Mouse (Mus musculus) intestine, embryonic 14.5 days (tissue): ENCODE measurements around the gene Kbtbd8. TPM values are rescaled to one million over a fixed set of nuclear protein-coding genes. Genes with fewer than 3 reads are reported as not detected.

Source experiments
- ATAC-seq: fragments of 200-750 bp; cut with Nextera tagmentation; replicated peaks from 2 replicates; pipeline ENCODE4 v1.8.0; 2017; ENCODE audit warnings: low read depth, moderate number of reproducible peaks, moderate TSS enrichment, moderate library complexity; ENCODE audit not compliant: low FRiP score, low TSS enrichment
- DNase-seq: peaks from one replicate; pipeline ENCODE4 v3.0.0-alpha.2; 2018; ENCODE audit warnings: low spot score
- H3K27ac ChIP-seq: fragments of 300-500 bp; sonication (generic); 2 replicates; pipeline ENCODE4 v1.5.1; 2014; ENCODE audit warnings: low read depth, mild to moderate bottlenecking, control low read depth
- H3K27me3 ChIP-seq: fragments of 300-500 bp; sonication (generic); replicated peaks from 2 replicates; pipeline ENCODE4 v1.6.1; 2014; ENCODE audit warnings: low read length, control low read depth; ENCODE audit not compliant: control insufficient read depth, insufficient read depth
- H3K36me3 ChIP-seq: fragments of 300-500 bp; sonication (generic); 2 replicates; pipeline ENCODE4 v1.6.1; 2014; ENCODE audit warnings: low read length, control low read depth; ENCODE audit not compliant: control insufficient read depth, insufficient read depth
- H3K4me1 ChIP-seq: fragments of 300-500 bp; sonication (generic); replicated peaks from 2 replicates; pipeline ENCODE4 v1.6.1; 2014; ENCODE audit warnings: low read length, control low read depth, mixed read lengths; ENCODE audit not compliant: control insufficient read depth, insufficient read depth
- H3K4me2 ChIP-seq: fragments of 300-500 bp; sonication (generic); 2 replicates; pipeline ENCODE4 v1.6.1; 2014; ENCODE audit warnings: low read length
- H3K4me3 ChIP-seq: fragments of 300-500 bp; sonication (generic); 2 replicates; pipeline ENCODE4 v1.5.1; 2014; ENCODE audit warnings: low read depth, low read length, control low read depth, mixed read lengths
- H3K9ac ChIP-seq: fragments of 300-500 bp; sonication (generic); 2 replicates; pipeline ENCODE4 v1.6.1; 2014; ENCODE audit warnings: mild to moderate bottlenecking, low read length
- H3K9me3 ChIP-seq: fragments of 300-500 bp; sonication (generic); 2 replicates; pipeline ENCODE4 v1.6.1; 2016; ENCODE audit warnings: low read length, control low read depth; ENCODE audit not compliant: control insufficient read depth
- WGBS: fragments of 180-500 bp; shearing (Covaris S2); extraction: QIAGEN DNeasy Blood & Tissue Kit; methylation state at CpG from one replicate; pipeline ENCODE4 v1.1.7; 2014; 5-methylcytosine and 5-hydroxymethylcytosine counted together
- polyA plus RNA-seq: library from polyadenylated mRNA; unstranded; fragments of >200 nt; fragmentation: Nextera tagmentation; extraction: Ambion mirVana; gene quantifications from 2 replicates; pipeline ENCODE4 v1.2.1, GENCODE M21; 2014

Gene Kbtbd8
- polyA plus RNA-seq, 1 experiment from 2014 or later: 5.7 TPM

DNA sequence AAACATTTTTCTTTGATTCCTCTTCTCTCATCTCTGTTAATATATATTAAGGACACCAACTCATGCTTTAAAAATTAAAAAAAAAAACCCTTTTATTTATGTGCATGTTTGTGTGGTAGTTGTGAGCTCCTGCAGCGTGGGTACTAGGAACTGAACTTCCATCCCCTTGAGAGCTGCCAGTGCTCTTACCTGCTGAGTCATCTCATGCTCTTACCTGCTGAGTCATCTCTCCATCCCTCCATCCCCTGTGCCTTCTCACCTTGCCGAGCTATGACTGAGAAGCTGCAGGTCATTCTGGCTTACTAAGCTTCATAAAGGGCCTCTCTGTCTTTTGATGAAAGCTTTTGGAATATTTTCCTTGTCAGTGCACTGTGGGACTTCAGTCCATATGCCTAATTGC, 34.5 kb downstream of the Kbtbd8 start:
- no peaks in the 10 kb centered on the region for H3K9me3 ChIP-seq
- no peak overlapping the region for H3K27ac ChIP-seq
- no peaks in the 10 kb centered on the region for H3K27me3 ChIP-seq
- H3K4me3 ChIP-seq: no peak overlapping the region
- no peak for ATAC-seq
- no peaks in the 10 kb centered on the region for H3K4me1 ChIP-seq
- DNase-seq: no peak
- no peak overlapping the region for H3K4me2 ChIP-seq
- WGBS: 72% methylated on average over 2 of the region's 2 CpGs
- no peaks in the 10 kb centered on the region for H3K36me3 ChIP-seq
- no peak overlapping the region for H3K9ac ChIP-seq

DNA sequence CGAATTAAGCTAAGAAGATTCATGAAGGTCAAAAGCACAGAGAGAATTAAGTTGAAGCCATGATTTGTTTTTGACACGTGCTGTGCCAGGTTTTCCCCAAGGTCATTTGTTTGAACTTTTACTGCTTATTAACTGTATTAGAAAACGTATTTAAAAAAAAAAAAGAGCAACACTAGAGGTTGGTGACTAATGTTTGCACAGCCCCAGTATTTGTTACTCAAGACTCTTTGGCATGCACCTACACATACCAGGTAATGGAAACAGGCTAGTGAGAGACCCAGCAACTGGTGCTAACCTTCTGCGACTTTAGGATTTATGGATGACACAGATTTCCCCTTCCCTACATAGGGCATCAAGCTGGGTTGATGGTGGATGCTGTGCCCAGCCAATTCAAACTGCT, 46.9 kb downstream of the Kbtbd8 start:
- no peak overlapping the region for H3K9ac ChIP-seq
- no peaks in the 10 kb centered on the region; the same call in 1 of the 2 replicates for H3K4me1 ChIP-seq
- H3K4me2 ChIP-seq: no peak overlapping the region
- no peaks in the 10 kb centered on the region for H3K36me3 ChIP-seq
- ATAC-seq (no peak), DNase-seq (no peak)
- no peak overlapping the region for H3K4me3 ChIP-seq
- 39% methylated on average over 4 of the region's 4 CpGs for WGBS
- no peaks in the 10 kb centered on the region for H3K9me3 ChIP-seq
- H3K27ac ChIP-seq: no peak overlapping the region
- H3K27me3 ChIP-seq: no peaks in the 10 kb centered on the region

DNA sequence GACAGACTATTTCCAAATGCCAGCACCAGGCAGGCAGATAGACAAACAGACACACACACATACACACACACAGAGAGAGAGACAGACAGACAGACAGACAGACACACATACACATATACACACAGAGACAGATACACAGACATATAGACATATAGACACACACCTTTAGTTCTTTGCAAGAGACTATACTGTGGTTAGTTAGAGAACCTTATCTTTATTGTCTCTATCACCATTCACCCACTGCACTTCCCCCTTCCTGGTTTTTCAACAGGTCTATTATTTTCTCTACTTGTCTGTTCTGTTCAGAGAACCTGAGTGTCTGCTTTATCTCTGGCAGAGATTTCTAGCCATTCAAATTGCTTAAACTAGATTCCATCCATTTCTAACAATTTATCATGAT, 48.6 kb downstream of the Kbtbd8 start:
- peaks cover 3% of the 10 kb centered on the region; the same call in 1 of the 2 replicates for H3K4me1 ChIP-seq
- H3K4me2 ChIP-seq: no peak overlapping the region
- no peaks in the 10 kb centered on the region for H3K9me3 ChIP-seq
- H3K9ac ChIP-seq: no peak overlapping the region
- H3K27me3 ChIP-seq: no peaks in the 10 kb centered on the region
- DNase-seq (no peak), ATAC-seq (no peak)
- no peaks in the 10 kb centered on the region for H3K36me3 ChIP-seq
- H3K27ac ChIP-seq: no peak overlapping the region
- H3K4me3 ChIP-seq: no peak overlapping the region

DNA sequence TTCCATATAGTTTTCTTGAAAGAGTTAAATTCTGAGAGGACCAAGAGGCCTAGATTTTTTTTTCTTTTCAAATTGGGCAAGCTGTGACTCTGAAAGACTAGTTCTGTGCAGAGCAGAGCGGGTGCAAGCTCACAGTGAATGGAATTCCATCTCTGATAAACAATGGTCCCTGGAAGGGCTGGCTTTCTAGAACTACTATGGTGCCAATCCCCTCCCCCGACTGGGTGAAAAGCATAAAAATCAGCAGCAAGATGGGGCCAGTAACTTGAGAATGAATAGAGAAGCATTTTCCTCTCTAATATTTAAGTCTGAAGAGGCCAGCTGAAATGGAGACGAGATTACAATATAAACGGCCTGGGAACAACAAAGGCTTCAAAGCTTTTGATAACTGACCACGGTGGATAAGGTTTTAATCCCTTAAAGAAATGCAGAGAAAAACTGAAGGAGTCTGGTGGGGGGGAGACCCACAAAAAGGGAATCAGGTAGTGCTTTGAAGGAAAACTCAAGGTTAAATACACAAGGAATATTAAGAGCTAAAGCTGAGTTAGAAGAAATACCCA, 50.7 kb downstream of the Kbtbd8 start:
- ATAC-seq: no peak
- H3K27me3 ChIP-seq: no peaks in the 10 kb centered on the region
- 21% methylated on average over 5 of the region's 5 CpGs for WGBS

DNA sequence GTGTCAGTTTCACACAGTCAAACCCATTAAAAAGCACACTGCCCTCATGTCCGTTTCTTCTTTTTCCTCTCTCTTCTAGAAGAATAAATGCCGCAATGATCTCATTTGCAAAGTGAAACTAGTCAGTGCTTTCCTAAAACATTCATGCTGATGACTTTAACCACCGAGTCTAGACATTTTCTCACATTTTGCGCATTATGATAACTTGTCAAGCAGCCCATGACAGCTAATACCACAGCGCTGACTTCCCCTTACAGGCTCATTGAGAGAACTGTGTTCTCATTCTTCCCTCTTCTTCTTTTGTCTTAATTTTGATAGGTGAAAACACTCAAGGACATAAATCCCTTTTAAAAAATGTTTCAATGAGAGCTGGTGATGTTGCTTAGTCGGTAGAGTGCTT, 52.4 kb downstream of the Kbtbd8 start:
- WGBS: 83% methylated on average over 6 of the region's 6 CpGs
- Histone ChIP-seq H3K36me3 (no peaks in the 10 kb centered on the region), H3K4me2 (no peak overlapping the region), H3K27ac (no peak overlapping the region), H3K27me3 (no peaks in the 10 kb centered on the region), H3K9ac (no peak overlapping the region), H3K9me3 (no peaks in the 10 kb centered on the region), H3K4me3 (no peak overlapping the region), H3K4me1 (0 out of 2 replicates have a peak, but pooled peaks cover 3% of the 10 kb centered on the region)
- no peak for DNase-seq
- no peak for ATAC-seq

More for the DNA sequence above, 50.7 kb downstream of the Kbtbd8 start:
- H3K36me3 ChIP-seq: no peaks in the 10 kb centered on the region
- no peak overlapping the region for H3K4me3 ChIP-seq
- DNase-seq: no peak
- H3K4me2 ChIP-seq: no peak overlapping the region
- peaks cover 3% of the 10 kb centered on the region; the same call in 1 of the 2 replicates for H3K4me1 ChIP-seq
- no peak overlapping the region for H3K9ac ChIP-seq
- no peak overlapping the region for H3K27ac ChIP-seq
- H3K9me3 ChIP-seq: no peaks in the 10 kb centered on the region

DNA sequence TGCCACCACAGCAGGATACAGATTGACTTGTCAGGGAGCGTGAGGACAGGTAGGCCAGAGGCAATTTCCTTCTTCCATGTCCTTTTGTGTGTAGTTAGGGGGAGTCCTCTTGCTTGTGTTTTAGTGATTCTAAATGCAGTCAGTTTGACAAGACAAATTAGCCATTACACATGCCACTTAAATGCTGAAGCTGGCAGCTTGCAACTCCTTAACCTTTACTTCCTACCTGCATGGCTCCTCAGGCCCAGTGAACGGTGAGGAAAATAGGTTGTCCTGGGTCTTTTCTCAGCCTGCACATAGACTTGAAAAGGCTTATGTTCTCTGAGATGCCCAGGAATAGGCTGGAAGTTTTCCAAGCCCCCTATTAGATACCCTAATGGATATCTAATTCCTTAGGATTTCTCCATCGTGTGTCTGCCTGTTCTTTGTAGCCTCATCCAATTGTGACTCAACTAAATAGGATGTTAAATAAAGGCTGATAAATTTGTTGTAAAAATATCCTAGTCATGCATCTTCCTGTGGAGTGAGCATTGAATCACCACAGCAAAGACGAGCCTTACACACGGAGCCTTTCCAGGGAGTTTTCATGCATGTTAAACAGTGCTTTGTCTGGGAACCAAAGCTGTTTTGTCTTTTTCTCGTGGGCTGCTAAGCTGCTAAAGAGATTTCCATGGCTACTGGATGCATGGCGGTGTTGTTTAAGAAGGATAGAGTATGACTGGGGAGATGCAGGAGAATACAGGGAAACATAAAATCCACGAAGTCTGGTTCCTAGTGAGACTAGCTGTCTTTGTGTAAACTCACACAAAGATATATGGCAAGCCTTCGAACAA, 57.5 kb downstream of the Kbtbd8 start:
- Histone ChIP-seq H3K27ac (no peak overlapping the region), H3K4me2 (no peak overlapping the region), H3K36me3 (no peaks in the 10 kb centered on the region), H3K9ac (no peak overlapping the region), H3K27me3 (no peaks in the 10 kb centered on the region), H3K4me1 (no peaks in the 10 kb centered on the region), H3K4me3 (no peak overlapping the region), H3K9me3 (no peaks in the 10 kb centered on the region)
- 76% methylated on average over 9 of the region's 9 CpGs for WGBS
- no peak for ATAC-seq
- DNase-seq: no peak

Other genes starting within 250 kb of the Kbtbd8 start
- not detected in 2 replicates for gene Gm10234, start 204.9 kb downstream of the Kbtbd8 start, polyA plus RNA-seq